ENCODE assay signal across 17 mouse cellular contexts in genomic region chr5:64662476-64662875, GRCm38 (mm10).
DNase-seq lines count a peak whose midpoint lies in the region; ATAC-seq and TF ChIP-seq lines count a peak whose summit lies in the region.
"Had no signal": no experiment of that assay in that cellular context is flagged by ENCODE, and none has a peak within 500 bp of the region (broad histone marks: within the 10 kb centered on the region; RNA-seq: fewer than 3 reads in every experiment).

No protein-coding gene starts in this region.

- no peaks in the 10 kb centered on the region for H3K27me3 ChIP-seq in embryonic facial prominence, embryonic 14.5 days (replicated peaks; ENCODE audit: control insufficient read depth, insufficient read depth, low read length)
- no peaks in the 10 kb centered on the region for H3K27me3 ChIP-seq in embryonic facial prominence, embryonic 10.5 days (replicated peaks; ENCODE audit: low read depth, poor library complexity, severe bottlenecking)
- no peaks in the 10 kb centered on the region for H3K27me3 ChIP-seq in MEL (ENCODE audit: control insufficient read depth in 1 of 2, insufficient read depth in 2 of 2, low read length in 2 of 2)
- no peaks in the 10 kb centered on the region for H3K27me3 ChIP-seq in forebrain, embryonic 16.5 days (replicated peaks; ENCODE audit: control insufficient read depth, insufficient read depth, low read length)
- H3K27me3 ChIP-seq: heart, embryonic 15.5 days; neural tube, embryonic 13.5 days had no signal

- H3K4me3 ChIP-seq in embryonic facial prominence, embryonic 14.5 days (ENCODE audit: low read depth, low read length) = no peak overlapping the region
- H3K4me3 ChIP-seq in embryonic facial prominence, embryonic 10.5 days = no peak overlapping the region
- peak overlapping the region in 1 of 2 experiments; percentile 56; a peak in 2 of 4 replicates for H3K4me3 ChIP-seq in MEL (ENCODE audit: control insufficient read depth in 1 of 2, insufficient read depth in 1 of 2, low read depth in 2 of 2, low read length in 2 of 2)
- no peak overlapping the region for H3K4me3 ChIP-seq in forebrain, embryonic 16.5 days (replicated peaks; ENCODE audit: low read length)
- H3K4me3 ChIP-seq: heart, embryonic 15.5 days; neural tube, embryonic 13.5 days had no signal

- 33% methylated on average over 7 of the region's 7 CpGs for WGBS in embryonic facial prominence, embryonic 14.5 days
- 45% methylated on average over 7 of the region's 7 CpGs for WGBS in embryonic facial prominence, embryonic 10.5 days
- WGBS in forebrain, embryonic 16.5 days = 28% methylated on average over 7 of the region's 7 CpGs

- TF ChIP-seq RAD21 in MEL (IDR thresholded peaks at IDR 0.05; ENCODE audit: low read depth, low read length) = no peak

- no peaks in the 10 kb centered on the region for H3K36me3 ChIP-seq in embryonic facial prominence, embryonic 14.5 days (ENCODE audit: control insufficient read depth, insufficient read depth, low read length)
- H3K36me3 ChIP-seq in embryonic facial prominence, embryonic 10.5 days (replicated peaks) = no peaks in the 10 kb centered on the region
- H3K36me3 ChIP-seq in MEL (ENCODE audit: control insufficient read depth in 1 of 2, insufficient read depth in 2 of 2, low read length in 2 of 2) = peaks cover 0 to 2% of the 10 kb centered on the region in 2 experiments; a peak in 2 of 4 replicates
- H3K36me3 ChIP-seq in forebrain, embryonic 16.5 days (ENCODE audit: control insufficient read depth, insufficient read depth) = no peaks in the 10 kb centered on the region
- H3K36me3 ChIP-seq: heart, embryonic 15.5 days; neural tube, embryonic 13.5 days had no signal

- no peak overlapping the region for H3K9ac ChIP-seq in embryonic facial prominence, embryonic 14.5 days (ENCODE audit: low read depth, low read length)
- H3K9ac ChIP-seq in MEL (ENCODE audit: control insufficient read depth, low read depth, low read length, poor library complexity, severe bottlenecking) = no peak overlapping the region; the same call in 1 of the 2 replicates
- no peak overlapping the region for H3K9ac ChIP-seq in forebrain, embryonic 16.5 days (replicated peaks; ENCODE audit: low read depth, low read length)
- H3K9ac ChIP-seq: heart, embryonic 15.5 days; neural tube, embryonic 13.5 days had no signal

- TF ChIP-seq CTCF in MEL (IDR thresholded peaks at IDR 0.05 in 2 of 3, conservative IDR thresholded peaks at IDR 0.05 in 1 of 3; ENCODE audit: control insufficient read depth in 1 of 3, insufficient read depth in 1 of 3, low read depth in 2 of 3, low read length in 3 of 3, poor library complexity in 1 of 3, severe bottlenecking in 1 of 3) = no peak

- TF ChIP-seq POLR2A in MEL (IDR thresholded peaks at IDR 0.05; ENCODE audit: control insufficient read depth in 1 of 2, insufficient read depth in 1 of 2, low read depth in 1 of 2, low read length in 2 of 2, poor library complexity in 1 of 2) = no peak

- no peaks in the 10 kb centered on the region for H3K79me2 ChIP-seq in MEL (ENCODE audit: control insufficient read depth, insufficient read depth, low read length, poor library complexity)

- H3K27ac ChIP-seq in embryonic facial prominence, embryonic 14.5 days (replicated peaks; ENCODE audit: low read depth, low read length) = no peak overlapping the region
- H3K27ac ChIP-seq in embryonic facial prominence, embryonic 10.5 days (replicated peaks) = no peak overlapping the region
- H3K27ac ChIP-seq in MEL (ENCODE audit: control insufficient read depth, low read depth, low read length) = no peak overlapping the region
- no peak overlapping the region for H3K27ac ChIP-seq in forebrain, embryonic 16.5 days (ENCODE audit: low read length)
- H3K27ac ChIP-seq: heart, embryonic 15.5 days; macrophage; neural tube, embryonic 13.5 days had no signal

- H3K9me3 ChIP-seq in embryonic facial prominence, embryonic 14.5 days (ENCODE audit: control insufficient read depth, low read length) = no peaks in the 10 kb centered on the region
- H3K9me3 ChIP-seq in embryonic facial prominence, embryonic 10.5 days = no peaks in the 10 kb centered on the region
- no peaks in the 10 kb centered on the region for H3K9me3 ChIP-seq in MEL (replicated peaks; ENCODE audit: insufficient read depth, low read length)
- no peaks in the 10 kb centered on the region for H3K9me3 ChIP-seq in forebrain, embryonic 16.5 days (ENCODE audit: control insufficient read depth, low read length)
- H3K9me3 ChIP-seq: heart, embryonic 15.5 days; neural tube, embryonic 13.5 days had no signal

- no peak overlapping the region for H3K4me2 ChIP-seq in embryonic facial prominence, embryonic 14.5 days (ENCODE audit: low read depth, low read length)
- no peak overlapping the region for H3K4me2 ChIP-seq in forebrain, embryonic 16.5 days (ENCODE audit: low read length)
- H3K4me2 ChIP-seq: heart, embryonic 15.5 days; neural tube, embryonic 13.5 days had no signal

- no peak for TF ChIP-seq EP300 in MEL (IDR thresholded peaks at IDR 0.05; ENCODE audit: low read depth in 1 of 2, low read length in 2 of 2)

- DNase-seq in embryonic facial prominence, embryonic 14.5 days (ENCODE audit: low spot score) = peak; percentile 36
- no peak for DNase-seq in embryonic facial prominence, embryonic 10.5 days (ENCODE audit: low spot score)
- peak; percentile 49 for DNase-seq in MEL (ENCODE audit: low read depth, low spot score)
- DNase-seq in spleen, adult 18-20 months = peak; percentile 26 to 34
- DNase-seq in urinary bladder, postnatal 4 days (ENCODE audit: low spot score in 2 of 2) = no peak
- DNase-seq in kidney, adult 8-10 months = no peak
- DNase-seq: adrenal gland, postnatal 25 days; cerebellum, postnatal 14 days; kidney, postnatal 10 days; lung, adult 18-20 months; right cerebral cortex, adult 18-20 months had no signal

- no peaks in the 10 kb centered on the region for H3K4me1 ChIP-seq in embryonic facial prominence, embryonic 14.5 days (ENCODE audit: control insufficient read depth, insufficient read depth, low read length)
- H3K4me1 ChIP-seq in embryonic facial prominence, embryonic 10.5 days = peaks cover 18% of the 10 kb centered on the region
- peaks cover 0 to 10% of the 10 kb centered on the region in 2 experiments; a peak in 3 of 4 replicates for H3K4me1 ChIP-seq in MEL (ENCODE audit: control insufficient read depth in 1 of 2, insufficient read depth in 2 of 2, low read length in 2 of 2)
- H3K4me1 ChIP-seq in forebrain, embryonic 16.5 days (replicated peaks; ENCODE audit: control insufficient read depth, insufficient read depth, low read length) = no peaks in the 10 kb centered on the region
- H3K4me1 ChIP-seq: heart, embryonic 15.5 days; neural tube, embryonic 13.5 days had no signal

- no peak for ATAC-seq in embryonic facial prominence, embryonic 14.5 days (ENCODE audit: low read depth)
- peak; percentile 79 for ATAC-seq in inflammation-experienced regulatory T-cells, adult 6 months
- ATAC-seq in forebrain, embryonic 16.5 days = no peak
- ATAC-seq: intestine, postnatal 0 days had no signal

TF ChIP-seq in MEL, 35 proteins besides CTCF, POLR2A, EP300 and RAD21:
- no peak for TF ChIP-seq MAZ (IDR thresholded peaks at IDR 0.05; ENCODE audit: low read depth, low read length)
- no peak for TF ChIP-seq GATA1 (IDR thresholded peaks at IDR 0.05; ENCODE audit: low read depth, low read length)
- no peak for TF ChIP-seq MAFK (IDR thresholded peaks at IDR 0.05; ENCODE audit: borderline replicate concordance, low read depth, low read length)
- no peak for TF ChIP-seq UBTF (IDR thresholded peaks at IDR 0.05; ENCODE audit: borderline replicate concordance, insufficient read depth, low read depth, low read length)

Comparison
In these comparisons a context has a peak if more than half of its experiments do, and no peak if none do; other contexts are left out.
1. DNase-seq: peak in embryonic facial prominence, embryonic 14.5 days (single experiment), MEL (single experiment) and spleen, adult 18-20 months (2 of 2); none in embryonic facial prominence, embryonic 10.5 days (single experiment), urinary bladder, postnatal 4 days (0 of 2) and kidney, adult 8-10 months (0 of 2).